Mouse (Mus musculus) fibroblast of lung, adult 2 months (primary cell): Measurements from ENCODE around the gene Psd.

Experiments used
- DNase-seq: peaks from one replicate; pipeline ENCODE4 v3.0.0-alpha.2; 2011; ENCODE audit warnings: low read depth

Psd gene

GRCm38 (mm10) chr19:46326756-46327305 lies at the start of gene Psd:
TSS of gene Psd (minus strand) at chr19:46327156.
- DNase-seq, result no peak

- DNase-seq, result no peak
Observed at GRCm38 (mm10) chr19:46375891-46376290, 48.9 kb upstream of the Psd start.

- peak; percentile 90 for DNase-seq
Observed at GRCm38 (mm10) chr19:46375489-46375888, 48.5 kb upstream of the Psd start.

GRCm38 (mm10) chr19:46374477-46375088 lies 47.6 kb upstream of the Psd start:
- no peak for DNase-seq

- DNase-seq, result peak; percentile 78
Observed at GRCm38 (mm10) chr19:46369204-46369603, 42.2 kb upstream of the Psd start.

- no peak for DNase-seq
Observed at GRCm38 (mm10) chr19:46367798-46368590, 41.0 kb upstream of the Psd start.

GRCm38 (mm10) chr19:46363294-46364009 lies 36.5 kb upstream of the Psd start:
- no peak for DNase-seq

GRCm38 (mm10) chr19:46362104-46362503 lies 35.1 kb upstream of the Psd start:
- no peak for DNase-seq

- DNase-seq, result no peak
Observed at GRCm38 (mm10) chr19:46358381-46358780, 31.4 kb upstream of the Psd start.

GRCm38 (mm10) chr19:46357344-46358280 lies 30.7 kb upstream of the Psd start:
- DNase-seq, result no peak

- DNase-seq, result peak; percentile 69
Observed at GRCm38 (mm10) chr19:46356701-46357138, 29.8 kb upstream of the Psd start.

- no peak for DNase-seq
Observed at GRCm38 (mm10) chr19:46350168-46350932, 23.4 kb upstream of the Psd start, which contains the start of gene 2310034G01Rik. TSS of gene 2310034G01Rik (minus strand) at chr19:46350302.

GRCm38 (mm10) chr19:46349550-46349949 lies 22.6 kb upstream of the Psd start:
- no peak for DNase-seq

- no peak for DNase-seq
Observed at GRCm38 (mm10) chr19:46348761-46349458, 22.0 kb upstream of the Psd start.

- no peak for DNase-seq
Observed at GRCm38 (mm10) chr19:46347936-46348668, 21.1 kb upstream of the Psd start.

- no peak for DNase-seq
Observed at GRCm38 (mm10) chr19:46347146-46347545, 20.2 kb upstream of the Psd start.

- DNase-seq, result no peak
Observed at GRCm38 (mm10) chr19:46344710-46345419, 17.9 kb upstream of the Psd start.

GRCm38 (mm10) chr19:46339287-46339971 lies 12.5 kb upstream of the Psd start:
- DNase-seq, result peak; percentile 74
